Mouse (Mus musculus) spleen, postnatal 4 days (tissue): ENCODE data around the gene Tfe3.
"Not testable (repeated sequence)": the region's sequence is repeated elsewhere in the genome, so short reads cannot be mapped to it uniquely, and the experiment has no call there.

Source experiments
- DNase-seq, 2 experiments: peaks; one replicate each; pipeline ENCODE4 v3.0.0; 2022; ENCODE audit warnings: low spot score in 2 of 2

The Tfe3 gene

DNA sequence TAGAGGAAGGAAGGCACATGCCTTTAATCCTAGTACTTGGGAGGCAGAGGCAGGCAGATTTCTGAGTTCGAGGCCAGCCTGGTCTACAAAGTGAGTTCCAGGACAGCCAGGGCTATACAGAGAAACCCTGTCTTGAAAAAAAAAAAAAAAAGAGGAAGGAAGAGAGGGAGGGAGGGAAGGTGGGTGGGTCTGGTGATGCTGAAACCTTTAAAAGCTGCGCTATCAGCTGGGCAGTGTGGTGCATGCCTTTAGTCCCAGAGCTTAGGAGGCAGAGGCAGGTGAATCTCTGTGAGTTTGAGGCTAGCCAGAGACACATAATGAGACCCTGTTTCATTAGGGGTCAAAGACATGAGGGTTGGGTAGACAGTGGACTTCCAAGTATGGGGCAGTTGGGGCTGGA, 39.8 kb downstream of the Tfe3 start:
- not testable (repeated sequence) for DNase-seq

DNA sequence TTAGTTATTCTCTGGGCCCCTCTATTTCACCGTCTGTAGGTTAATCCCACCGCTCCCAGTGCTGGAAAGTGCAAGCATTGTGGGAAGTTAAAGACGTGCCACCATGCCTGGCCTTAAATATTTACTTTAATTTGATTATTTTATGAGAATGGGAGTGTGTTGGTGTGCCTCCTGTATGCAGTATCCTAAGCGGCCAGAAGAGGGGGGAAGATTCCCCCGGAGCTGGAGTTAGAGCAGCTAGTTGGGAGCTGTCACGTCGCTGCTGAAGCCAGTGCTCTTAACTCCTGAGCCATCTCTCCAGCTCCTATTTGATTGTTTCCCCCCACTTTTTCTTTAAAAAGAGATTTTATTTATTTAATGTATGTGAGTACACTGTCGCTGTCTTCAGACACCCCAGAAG, 52.7 kb downstream of the Tfe3 start:
- DNase-seq, result peak; percentile 67 to 81

DNA sequence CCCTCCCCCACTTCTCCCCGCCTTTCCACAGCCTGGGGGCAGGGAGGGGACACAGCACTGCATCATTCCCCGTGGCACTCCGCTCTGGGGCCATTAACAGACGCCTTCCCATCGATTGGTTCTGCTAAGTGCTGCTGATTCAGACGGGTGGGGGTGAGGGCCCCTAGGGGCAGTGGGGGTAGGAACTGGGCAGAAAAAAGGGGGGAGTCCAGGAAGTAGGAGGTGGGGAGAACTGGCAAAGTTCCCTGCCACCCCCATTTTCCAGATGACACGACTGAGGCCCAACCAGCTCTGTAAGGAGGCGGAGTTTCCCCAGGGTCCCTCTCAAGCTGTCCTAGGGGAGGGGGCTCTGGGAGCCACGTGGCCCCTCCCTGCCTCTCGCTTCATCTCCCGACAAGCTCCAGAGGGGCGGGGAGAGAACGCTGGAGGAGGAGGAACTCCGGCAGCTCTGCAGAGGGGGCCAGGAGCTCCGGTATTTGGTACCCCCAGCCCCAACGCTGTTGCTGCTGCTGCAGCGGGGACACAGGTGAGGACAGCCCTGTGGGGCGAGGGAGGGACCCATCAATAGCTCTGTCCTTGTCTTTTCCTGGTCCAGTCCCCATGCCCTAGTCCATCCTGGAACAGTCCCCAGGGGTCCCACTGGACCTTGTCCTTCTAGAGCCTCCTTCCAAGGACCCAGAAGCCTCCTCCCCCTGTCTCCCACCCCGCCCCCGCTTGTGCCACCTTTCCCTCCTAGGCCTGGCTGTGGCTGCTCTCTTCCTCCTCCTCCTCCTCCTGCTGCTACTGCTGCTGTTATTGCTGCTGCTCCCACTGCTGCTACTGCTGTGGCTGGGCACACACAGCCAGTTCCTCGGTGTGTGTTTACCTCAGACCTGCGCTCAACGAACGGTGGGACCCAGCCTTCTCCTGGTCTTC, 59.8 kb downstream of the Tfe3 start, which contains the start of gene Kcnd1:
TSS of gene Kcnd1 (plus strand) at position 425 of the 915 bp plus-strand sequence.
- DNase-seq, result no peak
